Mouse (Mus musculus): ENCODE results near the gene Insrr. TPM values are rescaled to one million over a fixed set of nuclear protein-coding genes. Genes with fewer than 3 reads are reported as not detected.

The Insrr gene
- polyA plus RNA-seq, 1 experiment from 2014 or later = 0.83 TPM

GRCm38 (mm10) chr3:87761408-87762375, 35.1 kb upstream of the Insrr start:
- H3K4me3 ChIP-seq (ENCODE audit: low read depth, low read length) = no peak overlapping the region
- no peaks in the 10 kb centered on the region for H3K36me3 ChIP-seq (ENCODE audit: control insufficient read depth, insufficient read depth, low read length)
- H3K9ac ChIP-seq (ENCODE audit: low read depth, low read length) = no peak overlapping the region
- 62% methylated on average over 20 of the region's 20 CpGs for WGBS
- H3K27me3 ChIP-seq (ENCODE audit: control insufficient read depth, insufficient read depth, low read length) = peaks cover 2% of the 10 kb centered on the region; the same call in 1 of the 2 replicates
- no peak overlapping the region; the same call in 1 of the 2 replicates for H3K27ac ChIP-seq (ENCODE audit: low read depth, low read length)
- ATAC-seq (ENCODE audit: low FRiP score) = no peak
- no peak overlapping the region for H3K4me2 ChIP-seq (replicated peaks; ENCODE audit: low read depth, low read length)
- no peaks in the 10 kb centered on the region for H3K4me1 ChIP-seq (replicated peaks; ENCODE audit: control insufficient read depth, insufficient read depth, low read length)
- H3K9me3 ChIP-seq (ENCODE audit: control insufficient read depth, low read length) = no peaks in the 10 kb centered on the region
- DNase-seq (ENCODE audit: low spot score) = no peak

GRCm38 (mm10) chr3:87763202-87763601, 33.5 kb upstream of the Insrr start:
- WGBS = 67% methylated on average over 4 of the region's 4 CpGs
- no peaks in the 10 kb centered on the region for H3K9me3 ChIP-seq (ENCODE audit: control insufficient read depth, low read length)
- H3K4me2 ChIP-seq (replicated peaks; ENCODE audit: low read depth, low read length) = no peak overlapping the region
- H3K36me3 ChIP-seq (ENCODE audit: control insufficient read depth, insufficient read depth, low read length) = no peaks in the 10 kb centered on the region
- no peak overlapping the region for H3K4me3 ChIP-seq (ENCODE audit: low read depth, low read length)
- ATAC-seq (ENCODE audit: low FRiP score) = no peak
- peaks cover 2% of the 10 kb centered on the region; the same call in 1 of the 2 replicates for H3K27me3 ChIP-seq (ENCODE audit: control insufficient read depth, insufficient read depth, low read length)
- no peaks in the 10 kb centered on the region for H3K4me1 ChIP-seq (replicated peaks; ENCODE audit: control insufficient read depth, insufficient read depth, low read length)
- H3K9ac ChIP-seq (ENCODE audit: low read depth, low read length) = no peak overlapping the region
- no peak for DNase-seq (ENCODE audit: low spot score)
- 0 out of 2 replicates have a peak overlapping the region, but pooled peaks have one; percentile 2 for H3K27ac ChIP-seq (ENCODE audit: low read depth, low read length)

- Histone ChIP-seq H3K4me1 (replicated peaks; ENCODE audit: control insufficient read depth, insufficient read depth, low read length) (no peaks in the 10 kb centered on the region), H3K9me3 (ENCODE audit: control insufficient read depth, low read length) (no peaks in the 10 kb centered on the region), H3K27ac (ENCODE audit: low read depth, low read length) (peak overlapping the region; percentile 51; the same call in 1 of the 2 replicates), H3K36me3 (ENCODE audit: control insufficient read depth, insufficient read depth, low read length) (no peaks in the 10 kb centered on the region), H3K27me3 (ENCODE audit: control insufficient read depth, insufficient read depth, low read length) (peaks cover 4% of the 10 kb centered on the region), H3K4me3 (ENCODE audit: low read depth, low read length) (no peak overlapping the region), H3K4me2 (replicated peaks; ENCODE audit: low read depth, low read length) (peak overlapping the region; percentile 28), H3K9ac (ENCODE audit: low read depth, low read length) (no peak overlapping the region)
- no peak for ATAC-seq (ENCODE audit: low FRiP score)
- 25% methylated on average over 15 of the region's 15 CpGs for WGBS
- no peak for DNase-seq (ENCODE audit: low spot score)
Observed at GRCm38 (mm10) chr3:87763683-87764289, 33.0 kb upstream of the Insrr start.

- H3K27ac ChIP-seq (ENCODE audit: low read depth, low read length) = peak overlapping the region; percentile 51; the same call in 1 of the 2 replicates
- no peak overlapping the region for H3K4me2 ChIP-seq (replicated peaks; ENCODE audit: low read depth, low read length)
- no peaks in the 10 kb centered on the region for H3K9me3 ChIP-seq (ENCODE audit: control insufficient read depth, low read length)
- no peaks in the 10 kb centered on the region for H3K4me1 ChIP-seq (replicated peaks; ENCODE audit: control insufficient read depth, insufficient read depth, low read length)
- no peak overlapping the region for H3K4me3 ChIP-seq (ENCODE audit: low read depth, low read length)
- WGBS = 36% methylated on average over 10 of the region's 10 CpGs
- H3K9ac ChIP-seq (ENCODE audit: low read depth, low read length) = no peak overlapping the region
- ATAC-seq (ENCODE audit: low FRiP score) = no peak
- no peaks in the 10 kb centered on the region for H3K36me3 ChIP-seq (ENCODE audit: control insufficient read depth, insufficient read depth, low read length)
- peaks cover 7% of the 10 kb centered on the region for H3K27me3 ChIP-seq (ENCODE audit: control insufficient read depth, insufficient read depth, low read length)
- DNase-seq (ENCODE audit: low spot score) = no peak
Observed at GRCm38 (mm10) chr3:87764506-87764905, 32.2 kb upstream of the Insrr start.

GRCm38 (mm10) chr3:87765091-87765490, 31.7 kb upstream of the Insrr start:
- Histone ChIP-seq H3K4me3 (ENCODE audit: low read depth, low read length) (no peak overlapping the region), H3K4me1 (replicated peaks; ENCODE audit: control insufficient read depth, insufficient read depth, low read length) (no peaks in the 10 kb centered on the region), H3K9ac (ENCODE audit: low read depth, low read length) (no peak overlapping the region), H3K36me3 (ENCODE audit: control insufficient read depth, insufficient read depth, low read length) (no peaks in the 10 kb centered on the region), H3K4me2 (replicated peaks; ENCODE audit: low read depth, low read length) (0 out of 2 replicates have a peak overlapping the region, but pooled peaks have one; percentile 5), H3K9me3 (ENCODE audit: control insufficient read depth, low read length) (no peaks in the 10 kb centered on the region), H3K27me3 (ENCODE audit: control insufficient read depth, insufficient read depth, low read length) (peaks cover 7% of the 10 kb centered on the region), H3K27ac (ENCODE audit: low read depth, low read length) (0 out of 2 replicates have a peak overlapping the region, but pooled peaks have one; percentile 42)
- ATAC-seq (ENCODE audit: low FRiP score) = no peak
- WGBS = 12% methylated on average over 10 of the region's 10 CpGs
- no peak for DNase-seq (ENCODE audit: low spot score)

GRCm38 (mm10) chr3:87765631-87766283, 31.0 kb upstream of the Insrr start:
- H3K4me1 ChIP-seq (replicated peaks; ENCODE audit: control insufficient read depth, insufficient read depth, low read length) = no peaks in the 10 kb centered on the region
- H3K36me3 ChIP-seq (ENCODE audit: control insufficient read depth, insufficient read depth, low read length) = no peaks in the 10 kb centered on the region
- H3K9ac ChIP-seq (ENCODE audit: low read depth, low read length) = no peak overlapping the region
- no peak overlapping the region for H3K4me3 ChIP-seq (ENCODE audit: low read depth, low read length)
- H3K27ac ChIP-seq (ENCODE audit: low read depth, low read length) = 0 out of 2 replicates have a peak overlapping the region, but pooled peaks have one; percentile 11
- no peak overlapping the region for H3K4me2 ChIP-seq (replicated peaks; ENCODE audit: low read depth, low read length)
- ATAC-seq (ENCODE audit: low FRiP score) = no peak
- no peak for DNase-seq (ENCODE audit: low spot score)
- WGBS = 69% methylated on average over 5 of the region's 5 CpGs
- no peaks in the 10 kb centered on the region for H3K9me3 ChIP-seq (ENCODE audit: control insufficient read depth, low read length)
- peaks cover 7% of the 10 kb centered on the region for H3K27me3 ChIP-seq (ENCODE audit: control insufficient read depth, insufficient read depth, low read length)

- ATAC-seq (ENCODE audit: low FRiP score) (no peak), DNase-seq (ENCODE audit: low spot score) (no peak)
- Histone ChIP-seq H3K9ac (ENCODE audit: low read depth, low read length) (no peak overlapping the region), H3K4me1 (replicated peaks; ENCODE audit: control insufficient read depth, insufficient read depth, low read length) (no peaks in the 10 kb centered on the region), H3K9me3 (ENCODE audit: control insufficient read depth, low read length) (no peaks in the 10 kb centered on the region), H3K27me3 (ENCODE audit: control insufficient read depth, insufficient read depth, low read length) (peaks cover 7% of the 10 kb centered on the region), H3K36me3 (ENCODE audit: control insufficient read depth, insufficient read depth, low read length) (no peaks in the 10 kb centered on the region), H3K4me3 (ENCODE audit: low read depth, low read length) (no peak overlapping the region), H3K27ac (ENCODE audit: low read depth, low read length) (no peak overlapping the region), H3K4me2 (replicated peaks; ENCODE audit: low read depth, low read length) (no peak overlapping the region)
- WGBS = 90% methylated on average over 3 of the region's 3 CpGs
Observed at GRCm38 (mm10) chr3:87766284-87766667, 30.5 kb upstream of the Insrr start.

GRCm38 (mm10) chr3:87767764-87768163, 29.0 kb upstream of the Insrr start:
- H3K4me1 ChIP-seq (replicated peaks; ENCODE audit: control insufficient read depth, insufficient read depth, low read length) = no peaks in the 10 kb centered on the region
- peak overlapping the region; percentile 4 for H3K4me2 ChIP-seq (replicated peaks; ENCODE audit: low read depth, low read length)
- H3K9me3 ChIP-seq (ENCODE audit: control insufficient read depth, low read length) = no peaks in the 10 kb centered on the region
- ATAC-seq (ENCODE audit: low FRiP score) = no peak
- 61% methylated on average over 8 of the region's 8 CpGs for WGBS
- no peak for DNase-seq (ENCODE audit: low spot score)
- no peak overlapping the region for H3K27ac ChIP-seq (ENCODE audit: low read depth, low read length)
- H3K27me3 ChIP-seq (ENCODE audit: control insufficient read depth, insufficient read depth, low read length) = peaks cover 7% of the 10 kb centered on the region
- no peak overlapping the region; the same call in 1 of the 2 replicates for H3K4me3 ChIP-seq (ENCODE audit: low read depth, low read length)
- H3K36me3 ChIP-seq (ENCODE audit: control insufficient read depth, insufficient read depth, low read length) = no peaks in the 10 kb centered on the region
- no peak overlapping the region for H3K9ac ChIP-seq (ENCODE audit: low read depth, low read length)

All from hindbrain, embryonic 11.5 days (tissue).